Mouse (Mus musculus) ES-Bruce4 (cell line): ENCODE measurements at regions not wholly inside any gene's neighbourhood (a gene's known extent, or its start where the extent isn't known, plus 50 kb on each side); places are given as distances from the start of the nearest gene placed in this dataset.

Experiments
- CTCF ChIP-seq: IDR thresholded peaks from one replicate; pipeline ENCODE4 v1.8.1; 2011; ENCODE audit warnings: low read depth, low read length
- EP300 ChIP-seq: IDR thresholded peaks from 2 replicates; pipeline ENCODE4 v1.6.1; 2011; ENCODE audit warnings: low read depth, low read length; ENCODE audit not compliant: insufficient read depth
- POLR2A ChIP-seq: IDR thresholded peaks from one replicate; pipeline ENCODE4 v1.8.1; 2011; ENCODE audit warnings: low read length; ENCODE audit not compliant: insufficient read depth

- TF ChIP-seq CTCF (no peak), POLR2A (no peak), EP300 (no peak)
Measured at GRCm38 (mm10) chr16:77237631-77238357, 224.3 kb downstream of the Usp25 start.
